8 mouse cellular contexts compared by ENCODE assay signal in the genomic region with DNA sequence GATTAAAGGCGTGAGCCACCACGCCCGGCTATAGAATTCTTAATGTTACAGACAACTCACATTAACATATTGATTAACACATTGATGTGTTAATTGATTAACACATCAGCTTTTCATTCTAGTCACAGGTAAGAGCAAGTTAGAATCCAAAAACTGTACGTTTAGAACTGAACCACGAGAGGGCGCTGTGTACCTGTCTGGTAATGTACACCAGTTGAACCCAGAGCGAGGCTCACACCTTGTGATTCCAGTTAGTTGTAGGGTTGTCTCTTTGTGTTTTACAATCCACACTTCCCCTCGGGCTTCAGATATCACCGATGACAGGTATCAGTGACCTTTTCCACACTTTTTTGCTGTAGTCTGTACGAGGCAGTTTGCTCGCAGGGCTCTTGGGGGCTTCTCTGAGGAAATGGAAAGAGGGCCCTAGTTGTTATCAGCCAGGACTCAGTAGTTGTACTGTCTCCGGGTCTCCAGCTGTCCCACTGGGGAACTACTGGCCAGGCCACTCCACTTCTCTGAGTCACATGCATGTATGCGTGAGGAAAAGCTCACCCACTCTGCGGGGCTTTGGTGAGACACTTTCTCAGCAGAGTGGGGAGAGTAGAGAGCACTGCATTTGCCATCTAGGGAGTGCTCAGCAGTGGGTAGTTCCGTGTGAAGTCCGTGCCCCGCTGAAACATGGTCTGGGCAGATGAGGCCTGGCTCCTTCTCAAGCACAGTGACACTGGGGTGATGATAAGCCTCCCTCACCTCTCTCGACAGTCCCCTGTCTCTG. TPM values are rescaled to one million over a fixed set of nuclear protein-coding genes. Genes with fewer than 3 reads are reported as not detected.
DNase-seq lines count a peak whose midpoint lies in the region; ATAC-seq and TF ChIP-seq lines count a peak whose summit lies in the region.

No protein-coding gene starts in this region.

- ATAC-seq in kidney, embryonic 16.5 days (ENCODE audit: low FRiP score, low TSS enrichment): no peak; the same call in 1 of the 2 replicates
- no peak for ATAC-seq in heart, embryonic 14.5 days (ENCODE audit: insufficient number of reproducible peaks, insufficient read depth, low FRiP score, low read depth)
- ATAC-seq in midbrain, embryonic 15.5 days (replicated peaks): 0 out of 2 replicates have a peak, but pooled peaks have one; percentile 34

- H3K4me1 ChIP-seq in kidney, adult 2 months (ENCODE audit: control insufficient read depth, insufficient read depth, low read length): peaks cover 15% of the 10 kb centered on the region
- H3K4me1 ChIP-seq in kidney, embryonic 16.5 days (ENCODE audit: insufficient read depth, low read length): no peaks in the 10 kb centered on the region
- H3K4me1 ChIP-seq in heart, embryonic 14.5 days (ENCODE audit: control insufficient read depth in 2 of 2, insufficient read depth in 2 of 2, low read length in 2 of 2): peaks cover 0 to 4% of the 10 kb centered on the region in 2 experiments; a peak in 1 of 4 replicates
- H3K4me1 ChIP-seq in limb, embryonic 10.5 days: no peaks in the 10 kb centered on the region
- no peaks in the 10 kb centered on the region for H3K4me1 ChIP-seq in midbrain, embryonic 15.5 days

- H3K4me2 ChIP-seq in kidney, embryonic 16.5 days (replicated peaks; ENCODE audit: low read depth, low read length): no peak overlapping the region
- H3K4me2 ChIP-seq in heart, embryonic 14.5 days (ENCODE audit: low read length): peak overlapping the region; percentile 48
- H3K4me2 ChIP-seq in midbrain, embryonic 15.5 days: no peak overlapping the region

- no peaks in the 10 kb centered on the region for H3K36me3 ChIP-seq in kidney, adult 2 months (ENCODE audit: control insufficient read depth, insufficient read depth, low read length)
- H3K36me3 ChIP-seq in kidney, embryonic 16.5 days (ENCODE audit: insufficient read depth, low read length): no peaks in the 10 kb centered on the region
- no peaks in the 10 kb centered on the region for H3K36me3 ChIP-seq in heart, embryonic 14.5 days (ENCODE audit: control insufficient read depth, insufficient read depth, low read length)
- H3K36me3 ChIP-seq in limb, embryonic 10.5 days: no peaks in the 10 kb centered on the region
- H3K36me3 ChIP-seq in midbrain, embryonic 15.5 days (replicated peaks): no peaks in the 10 kb centered on the region

- peak; percentile 60 for DNase-seq in kidney, adult 2 months
- DNase-seq in MN1 (ENCODE audit: low spot score): peak; percentile 34
- peak; percentile 21 for DNase-seq in cerebellum, adult 9-11 months
- DNase-seq in limb, embryonic 10.5 days (ENCODE audit: low spot score): peak; percentile 64
- peak; percentile 73 for DNase-seq in thymus, postnatal 4 days

- no peaks in the 10 kb centered on the region for H3K27me3 ChIP-seq in kidney, adult 2 months (replicated peaks; ENCODE audit: control insufficient read depth, insufficient read depth, low read length)
- H3K27me3 ChIP-seq in kidney, embryonic 16.5 days (ENCODE audit: insufficient read depth, low read length): peaks cover 12% of the 10 kb centered on the region; the same call in 1 of the 2 replicates
- no peaks in the 10 kb centered on the region for H3K27me3 ChIP-seq in heart, embryonic 14.5 days (ENCODE audit: control insufficient read depth, insufficient read depth, low read length)
- peaks cover 91% of the 10 kb centered on the region for H3K27me3 ChIP-seq in limb, embryonic 10.5 days (ENCODE audit: low read depth, poor library complexity, severe bottlenecking)
- H3K27me3 ChIP-seq in midbrain, embryonic 15.5 days (replicated peaks): peaks cover 4% of the 10 kb centered on the region; the same call in 1 of the 2 replicates

- peak overlapping the region; percentile 19; the same call in 1 of the 2 replicates for H3K4me3 ChIP-seq in kidney, adult 2 months (ENCODE audit: insufficient read depth, low read depth, low read length)
- H3K4me3 ChIP-seq in kidney, embryonic 16.5 days (ENCODE audit: low read length): no peak overlapping the region
- peak overlapping the region in 1 of 2 experiments; percentile 0; a peak in 1 of 4 replicates for H3K4me3 ChIP-seq in heart, embryonic 14.5 days (ENCODE audit: control insufficient read depth in 1 of 2, insufficient read depth in 1 of 2, low read depth in 1 of 2, low read length in 2 of 2)
- H3K4me3 ChIP-seq in limb, embryonic 10.5 days: no peak overlapping the region
- no peak overlapping the region for H3K4me3 ChIP-seq in midbrain, embryonic 15.5 days

- 18% methylated on average over 18 of the region's 18 CpGs for WGBS in kidney, adult 2 months
- WGBS in kidney, embryonic 16.5 days: 36% methylated on average over 18 of the region's 18 CpGs
- 24% methylated on average over 18 of the region's 18 CpGs for WGBS in heart, embryonic 14.5 days
- 25% methylated on average over 18 of the region's 18 CpGs for WGBS in limb, embryonic 10.5 days
- 37% methylated on average over 18 of the region's 18 CpGs for WGBS in midbrain, embryonic 15.5 days

- TF ChIP-seq POLR2A in kidney, adult 2 months (IDR thresholded peaks at IDR 0.05; ENCODE audit: low read depth, low read length): no peak

- peak; percentile 67 for TF ChIP-seq CTCF in kidney, adult 2 months (conservative IDR thresholded peaks at IDR 0.05; ENCODE audit: insufficient read depth, insufficient read length, low read depth, low read length)

- peak overlapping the region; percentile 11; the same call in 1 of the 2 replicates for H3K27ac ChIP-seq in kidney, adult 2 months (ENCODE audit: insufficient read depth, low read depth, low read length)
- no peak overlapping the region for H3K27ac ChIP-seq in kidney, embryonic 16.5 days (ENCODE audit: low read length)
- H3K27ac ChIP-seq in heart, embryonic 14.5 days (replicated peaks in 1 of 2; ENCODE audit: control insufficient read depth in 1 of 2, insufficient read depth in 1 of 2, low read depth in 2 of 2, low read length in 2 of 2): no peak overlapping the region
- no peak overlapping the region for H3K27ac ChIP-seq in limb, embryonic 10.5 days
- H3K27ac ChIP-seq in midbrain, embryonic 15.5 days: no peak overlapping the region

- H3K9me3 ChIP-seq in kidney, embryonic 16.5 days (ENCODE audit: low read length): no peaks in the 10 kb centered on the region
- H3K9me3 ChIP-seq in heart, embryonic 14.5 days (ENCODE audit: control insufficient read depth, low read length): no peaks in the 10 kb centered on the region
- H3K9me3 ChIP-seq in limb, embryonic 10.5 days (replicated peaks): no peaks in the 10 kb centered on the region
- no peaks in the 10 kb centered on the region for H3K9me3 ChIP-seq in midbrain, embryonic 15.5 days

- no peak overlapping the region for H3K9ac ChIP-seq in kidney, embryonic 16.5 days (replicated peaks; ENCODE audit: low read length)
- H3K9ac ChIP-seq in heart, embryonic 14.5 days (ENCODE audit: low read length): no peak overlapping the region
- no peak overlapping the region for H3K9ac ChIP-seq in midbrain, embryonic 15.5 days

RNA-seq across cellular contexts. Expression of gene Ripply1, which starts 7.7 kb away (rescaled TPM):
- 0.09 and 0.12 TPM in 2 replicates for polyA plus RNA-seq in kidney, adult 2 months (2012; rRNA removed)
- polyA plus RNA-seq in kidney, embryonic 16.5 days (2015; fragmentation: Nextera tagmentation; extraction: Ambion mirVana): not detected in 2 replicates
- not detected in 2 replicates for polyA plus RNA-seq in heart, embryonic 14.5 days (2014; fragmentation: Nextera tagmentation; extraction: Ambion mirVana)
- polyA plus RNA-seq in limb, embryonic 10.5 days (2016; fragmentation: Nextera tagmentation; extraction: Ambion mirVana): not detected in 2 replicates
- polyA plus RNA-seq in midbrain, embryonic 15.5 days (2015; fragmentation: Nextera tagmentation; extraction: Ambion mirVana): not detected in 2 replicates

RNA-seq across cellular contexts. Expression of gene Cldn2, which starts 26.1 kb away (rescaled TPM):
- polyA plus RNA-seq in kidney, adult 2 months (2012; rRNA removed): 203 and 226 TPM in 2 replicates
- 54.9 and 64.7 TPM in 2 replicates for polyA plus RNA-seq in kidney, embryonic 16.5 days (2015; fragmentation: Nextera tagmentation; extraction: Ambion mirVana)
- 0.09 TPM in 1 of 2 replicates, not detected in the other for polyA plus RNA-seq in heart, embryonic 14.5 days (2014; fragmentation: Nextera tagmentation; extraction: Ambion mirVana)
- polyA plus RNA-seq in limb, embryonic 10.5 days (2016; fragmentation: Nextera tagmentation; extraction: Ambion mirVana): not detected in 2 replicates
- polyA plus RNA-seq in midbrain, embryonic 15.5 days (2015; fragmentation: Nextera tagmentation; extraction: Ambion mirVana): 0.59 and 0.77 TPM in 2 replicates

Comparison
In these comparisons a context has a peak if more than half of its experiments do, and no peak if none do; other contexts are left out.
1. DNase-seq: peak in every context shown above with its lines; median percentile 73 in thymus, postnatal 4 days; 64 in limb, embryonic 10.5 days; 60 in kidney, adult 2 months; 34 in MN1; 21 in cerebellum, adult 9-11 months.
2. RNA of gene Cldn2, which starts 26.1 kb away (polyA plus RNA-seq): 203 to 226 TPM in kidney, adult 2 months and 54.9 to 64.7 TPM in kidney, embryonic 16.5 days; 0.59 to 0.77 TPM in midbrain, embryonic 15.5 days, 0.09 TPM in heart, embryonic 14.5 days and not detected in limb, embryonic 10.5 days; every median in the first group is over 10 times any median in the second.